Mouse (Mus musculus) MEL (cell line): ENCODE results near the gene Siva1.

Experiments
- BHLHE40 ChIP-seq: IDR thresholded peaks from 2 replicates; pipeline ENCODE4 v1.6.1; 2012; ENCODE audit warnings: low read depth, mild to moderate bottlenecking, inconsistent platforms, low read length, improper control_type of control experiment, borderline replicate concordance
- CTCF ChIP-seq, 3 experiments: IDR thresholded peaks in 2 of 3; conservative IDR thresholded peaks in 1 of 3; 2 replicates each; pipeline ENCODE4 v1.5.1; 2011 to 2012; ENCODE audit warnings: low read length in 3 of 3, low read depth in 2 of 3, mild to moderate bottlenecking in 2 of 3, improper control_type of control experiment in 1 of 3, inconsistent platforms in 1 of 3, mixed read lengths in 1 of 3, moderate library complexity in 1 of 3; ENCODE audit not compliant: control insufficient read depth in 1 of 3, insufficient read depth in 1 of 3, poor library complexity in 1 of 3, severe bottlenecking in 1 of 3
- ELF1 ChIP-seq: IDR thresholded peaks from 2 replicates; pipeline ENCODE4 v1.6.1; 2014; ENCODE audit warnings: low read depth, mild to moderate bottlenecking, inconsistent platforms, low read length, improper control_type of control experiment, moderate library complexity
- GABPA ChIP-seq: IDR thresholded peaks from 2 replicates; pipeline ENCODE4 v1.6.1; 2012; ENCODE audit warnings: low read depth, mild to moderate bottlenecking, inconsistent platforms, low read length, improper control_type of control experiment, moderate library complexity
- USF2 ChIP-seq, 2 experiments: IDR thresholded peaks; 2 replicates each; pipeline ENCODE4 v1.6.1; 2011 to 2012; ENCODE audit warnings: improper control_type of control experiment in 2 of 2, low read length in 2 of 2, borderline replicate concordance in 1 of 2, inconsistent platforms in 1 of 2, low read depth in 1 of 2, mild to moderate bottlenecking in 1 of 2; ENCODE audit not compliant: insufficient read depth in 1 of 2
- ZNF384 ChIP-seq: IDR thresholded peaks from 2 replicates; pipeline ENCODE4 v1.6.1; 2012; ENCODE audit warnings: low read depth, mild to moderate bottlenecking, inconsistent platforms, low read length, improper control_type of control experiment

DNA sequence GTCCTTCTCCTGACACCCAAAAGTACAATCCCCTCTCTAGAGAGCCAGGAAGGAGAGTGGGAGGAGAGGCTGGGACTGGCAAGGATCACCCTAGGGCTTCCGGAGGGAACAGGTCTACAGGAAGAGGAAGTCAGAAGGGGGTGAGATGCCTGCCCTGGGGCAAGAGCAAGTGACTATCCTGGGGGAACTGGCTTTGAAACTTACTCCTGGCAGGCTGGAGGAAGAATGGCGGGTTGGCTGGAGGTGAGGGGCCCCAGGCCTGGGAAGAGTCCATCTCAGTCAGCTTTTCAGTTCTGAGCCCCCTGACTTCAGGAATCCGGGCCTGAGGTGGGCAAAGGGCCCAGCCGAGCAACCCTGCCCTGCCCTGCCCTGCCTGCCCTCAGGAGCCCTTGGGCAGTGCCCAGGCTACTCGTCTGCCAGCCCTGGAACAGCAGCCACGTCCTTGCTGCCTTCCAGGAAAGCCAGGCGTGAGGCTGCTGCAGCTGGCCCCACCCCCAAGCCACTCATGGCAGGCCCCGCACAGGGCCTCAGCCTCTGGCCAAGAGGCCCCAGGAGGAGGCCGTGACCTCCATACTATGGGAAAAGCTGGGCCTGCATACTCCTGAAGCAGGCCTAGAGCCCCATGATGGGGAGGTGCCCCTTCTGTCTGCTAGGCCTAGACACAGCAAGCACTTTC is 26.4 kb downstream of the Siva1 start:
- TF ChIP-seq ZNF384, result no peak
- no peak for TF ChIP-seq CTCF (IDR thresholded peaks at IDR 0.05 in 2 of 3, conservative IDR thresholded peaks at IDR 0.05 in 1 of 3; ENCODE audit: control insufficient read depth in 1 of 3, insufficient read depth in 1 of 3, low read depth in 2 of 3, low read length in 3 of 3, poor library complexity in 1 of 3, severe bottlenecking in 1 of 3)
- no peak for TF ChIP-seq ELF1
- TF ChIP-seq BHLHE40, result no peak
- TF ChIP-seq GABPA, result no peak
- no peak for TF ChIP-seq USF2 (IDR thresholded peaks at IDR 0.05; ENCODE audit: borderline replicate concordance in 1 of 2, insufficient read depth in 1 of 2, low read depth in 1 of 2, low read length in 2 of 2)
